Mouse (Mus musculus) urinary bladder, postnatal 10 days (tissue): Measurements from ENCODE around the gene Ipmk.
"Not testable (repeated sequence)": the region's sequence is repeated elsewhere in the genome, so short reads cannot be mapped to it uniquely, and the experiment has no call there.

Source experiments
- DNase-seq: peaks from one replicate; pipeline ENCODE4 v3.0.0; 2022; ENCODE audit warnings: low spot score

The Ipmk gene

DNA sequence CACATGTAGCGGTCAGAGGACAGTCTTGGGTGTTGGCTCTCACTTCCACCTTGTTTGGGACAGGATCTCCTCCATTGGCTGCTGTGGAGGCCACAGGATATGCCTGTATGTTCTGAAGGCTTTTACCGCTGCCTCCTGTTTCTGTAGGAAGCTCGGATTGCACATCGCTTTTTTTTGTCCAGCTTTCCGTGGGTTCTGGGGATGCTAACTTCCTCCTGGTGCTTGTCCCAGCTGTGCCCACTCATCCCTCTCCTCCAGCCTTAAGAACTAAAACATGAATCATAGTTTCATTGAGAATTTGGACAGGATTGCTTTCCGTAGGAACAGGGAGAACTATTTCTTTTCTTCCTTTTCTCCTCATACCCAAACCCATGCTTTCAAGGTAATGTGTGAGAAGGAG, 24.3 kb downstream of the Ipmk start:
- no peak for DNase-seq

DNA sequence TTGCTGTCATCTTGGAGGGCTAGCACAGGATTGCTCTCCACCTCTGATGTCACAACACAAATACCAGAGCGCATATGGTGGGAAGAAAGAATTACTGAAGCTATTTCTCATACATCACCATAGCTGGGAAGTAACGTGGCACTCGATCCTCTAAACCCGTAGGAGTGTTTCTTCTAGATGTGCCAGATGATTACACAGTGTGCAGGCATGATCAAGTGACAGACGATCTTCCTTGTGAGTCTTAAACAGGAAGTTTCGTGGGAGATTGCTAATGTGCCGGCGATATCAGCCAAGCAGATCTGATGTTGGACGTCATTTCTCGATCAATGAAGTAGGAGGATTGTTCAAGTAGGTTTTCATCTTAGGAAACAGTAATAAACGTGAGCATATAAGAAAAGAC, 26.1 kb downstream of the Ipmk start:
- no peak for DNase-seq

DNA sequence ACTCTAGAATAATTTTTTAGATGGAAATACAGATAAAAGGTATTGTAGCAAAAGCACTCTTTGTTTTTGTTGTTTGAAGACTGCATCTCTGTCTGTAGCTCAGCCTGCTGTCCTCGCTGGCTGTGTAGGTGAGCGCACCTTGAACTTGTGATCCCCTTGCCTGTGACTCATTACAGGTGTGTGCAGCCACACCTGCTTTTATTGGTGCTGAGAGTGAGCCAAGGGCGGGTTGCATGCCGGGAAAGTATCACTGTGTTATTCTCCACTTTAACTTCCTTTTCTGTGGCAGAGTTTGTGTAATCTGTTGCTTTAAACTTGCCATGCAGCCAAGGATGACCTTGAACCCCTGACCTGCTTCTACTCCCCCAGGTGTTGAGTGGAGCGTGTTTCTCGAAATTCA, 28.5 kb downstream of the Ipmk start:
- no peak for DNase-seq

GRCm38 (mm10) chr10:71380406-71380805, 32.8 kb downstream of the Ipmk start:
- no peak for DNase-seq

- DNase-seq, result no peak
These were observed 34.0 kb downstream of the Ipmk start for GRCm38 (mm10) chr10:71381471-71382033.

- DNase-seq, result no peak
These were observed 34.5 kb downstream of the Ipmk start for GRCm38 (mm10) chr10:71382109-71382508.

GRCm38 (mm10) chr10:71382858-71383551, 35.4 kb downstream of the Ipmk start:
- DNase-seq, result no peak

GRCm38 (mm10) chr10:71383552-71383924, 36.0 kb downstream of the Ipmk start:
- DNase-seq, result not testable (repeated sequence)

DNA sequence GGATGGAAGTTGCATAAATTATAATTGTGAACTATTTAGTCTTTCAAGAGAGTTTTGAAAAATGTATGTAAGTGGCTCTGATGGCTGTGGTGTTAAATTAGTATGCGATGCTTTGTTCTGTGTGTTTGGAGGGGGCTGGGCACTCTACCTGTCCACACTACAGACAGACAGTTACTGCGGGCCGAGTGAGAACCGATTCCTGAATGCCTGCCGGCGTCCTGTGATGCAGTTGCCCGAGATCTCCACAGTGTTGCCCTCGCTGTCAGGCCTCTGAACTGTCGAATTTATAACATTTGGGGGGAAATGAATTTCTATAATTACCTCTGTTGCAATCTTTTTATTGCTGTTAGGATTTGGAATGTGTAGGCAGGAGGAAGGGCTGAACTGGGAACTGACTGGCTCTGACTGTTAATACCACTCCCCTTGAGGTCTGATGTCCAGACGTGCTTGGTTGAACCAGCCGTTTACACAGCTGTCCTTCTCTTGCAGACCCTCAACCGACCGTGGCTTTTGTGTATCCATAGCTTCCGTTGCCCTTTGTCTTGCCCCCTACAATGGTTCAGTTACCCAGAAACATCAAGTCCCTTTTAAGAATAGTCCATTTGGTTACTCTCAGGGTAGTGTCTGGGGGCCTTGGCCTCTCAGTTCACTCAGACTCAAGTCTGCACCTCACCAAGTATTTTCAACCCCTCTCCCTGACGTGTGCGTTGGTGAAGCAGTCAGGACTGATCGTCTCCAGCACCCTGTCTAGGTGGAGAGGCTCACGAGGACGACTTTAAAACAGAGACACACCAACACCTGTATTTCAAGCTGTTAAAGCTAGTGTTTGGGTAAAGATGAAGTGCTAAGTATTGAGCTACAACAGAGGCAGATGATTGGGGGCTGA, 36.8 kb downstream of the Ipmk start:
- DNase-seq, result no peak

DNA sequence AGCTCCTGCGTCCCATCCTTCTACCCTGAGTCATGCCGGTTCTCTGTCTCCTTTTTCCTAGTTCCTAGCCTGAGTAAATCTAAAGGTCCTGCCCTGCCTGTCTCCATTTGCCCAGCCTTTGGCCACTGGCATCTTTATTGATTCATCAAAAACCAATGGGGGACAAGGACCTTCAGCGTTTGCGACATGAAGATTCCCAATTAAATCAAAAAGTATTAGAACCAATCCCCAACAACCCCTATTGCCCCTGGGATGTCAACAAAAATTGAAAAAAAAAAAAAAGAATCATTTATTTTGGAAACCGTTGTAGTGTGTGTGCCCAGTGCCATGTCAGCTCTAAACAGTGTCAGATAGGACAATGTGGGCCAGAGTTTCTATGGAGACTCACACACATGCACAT, 41.7 kb downstream of the Ipmk start:
- no peak for DNase-seq

GRCm38 (mm10) chr10:71398383-71399145, 51.0 kb downstream of the Ipmk start:
- DNase-seq, result no peak

- DNase-seq, result no peak
These were observed 51.8 kb downstream of the Ipmk start for GRCm38 (mm10) chr10:71399399-71399798.

DNA sequence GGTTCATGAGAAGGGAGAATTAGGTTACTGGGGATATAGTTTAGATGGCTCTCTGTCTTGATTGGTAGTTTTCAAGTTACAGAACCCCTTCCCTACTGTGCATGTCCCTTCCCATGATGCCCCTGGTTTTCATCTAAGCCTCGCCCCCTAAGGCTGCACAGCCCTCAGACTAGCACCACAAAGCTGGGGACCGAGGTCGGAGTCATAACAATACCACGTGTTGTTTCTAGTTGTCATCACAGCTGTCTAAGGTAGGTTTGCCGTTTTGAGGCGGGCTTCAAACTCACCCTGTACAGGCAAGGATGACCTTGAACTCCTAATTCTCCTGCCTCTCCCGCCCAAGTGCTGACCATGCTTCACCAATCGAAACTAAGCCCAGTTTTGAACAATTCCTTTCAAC, 52.4 kb downstream of the Ipmk start:
- DNase-seq, result no peak

- no peak for DNase-seq
These were observed 53.5 kb downstream of the Ipmk start for GRCm38 (mm10) chr10:71400818-71401646.

DNA sequence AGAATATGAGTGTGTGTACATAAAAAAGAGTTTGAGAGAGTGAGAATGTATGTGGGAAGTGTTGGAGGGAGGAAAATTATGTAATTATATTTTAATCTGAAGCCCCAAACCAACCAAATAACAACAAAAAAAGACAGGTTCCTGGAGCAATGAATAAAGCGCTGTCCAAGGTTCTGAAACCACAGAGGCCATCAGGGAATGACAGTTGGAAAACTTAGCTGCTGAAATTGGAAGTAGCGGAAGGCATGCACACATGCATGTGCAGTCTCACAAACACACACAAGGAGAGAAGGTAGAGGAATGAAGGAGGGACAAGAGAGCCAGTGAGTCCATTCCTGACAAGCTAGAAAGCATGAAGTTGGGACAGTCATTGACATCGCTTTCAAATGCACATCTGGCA, 56.1 kb downstream of the Ipmk start:
- no peak for DNase-seq

- no peak for DNase-seq
These were observed 58.1 kb downstream of the Ipmk start for GRCm38 (mm10) chr10:71405523-71406217.

GRCm38 (mm10) chr10:71409948-71410347, 62.4 kb downstream of the Ipmk start:
- no peak for DNase-seq

- no peak for DNase-seq
These were observed 65.8 kb downstream of the Ipmk start for GRCm38 (mm10) chr10:71413401-71413800.

- no peak for DNase-seq
These were observed 74.0 kb downstream of the Ipmk start for GRCm38 (mm10) chr10:71421531-71421930.

DNA sequence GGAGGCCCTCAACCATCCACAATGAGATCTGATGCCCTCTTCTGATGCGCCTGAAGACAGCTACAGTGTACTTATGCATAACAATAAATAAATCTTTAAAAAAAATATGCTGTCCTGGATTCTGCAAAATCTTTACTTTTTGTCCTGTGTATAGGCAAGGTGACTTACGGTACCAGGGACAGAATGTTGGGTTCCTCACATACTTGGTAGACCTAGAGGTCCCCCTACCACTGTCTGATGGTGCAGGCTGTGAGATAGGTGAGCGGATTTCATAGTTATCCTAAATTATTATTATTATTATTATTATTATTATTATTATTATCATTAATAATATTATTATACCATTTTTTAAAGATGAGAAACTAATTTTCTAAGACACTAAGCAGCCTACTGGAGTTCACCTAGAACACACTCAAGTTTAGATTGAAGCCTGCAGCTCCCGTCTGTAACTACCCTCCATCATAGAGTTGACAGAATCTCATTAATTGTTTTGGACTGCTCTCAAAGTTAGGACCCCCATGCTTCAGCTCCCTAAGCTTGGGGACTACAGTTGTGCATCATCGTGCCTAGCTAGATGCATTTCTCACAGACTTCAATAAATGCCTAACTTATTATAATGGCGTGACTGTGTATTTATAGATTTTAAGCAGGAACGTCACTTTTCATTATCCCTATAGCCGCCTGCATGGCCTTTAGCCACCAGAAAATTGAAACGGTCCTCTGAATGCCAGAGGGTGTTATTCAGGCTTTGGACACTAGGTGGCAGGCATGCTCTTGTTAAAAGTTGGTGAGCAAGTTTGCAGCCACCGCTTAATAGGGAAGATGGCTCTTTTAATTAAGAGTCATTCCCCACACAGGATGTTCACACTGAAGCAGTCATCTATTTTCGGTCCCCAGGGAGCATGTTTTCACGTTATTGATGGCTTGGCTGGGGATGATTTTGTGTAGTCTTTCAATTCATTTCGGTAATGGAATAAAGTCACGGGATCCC, 74.8 kb downstream of the Ipmk start:
- DNase-seq, result no peak
